Mouse (Mus musculus): Measurements from ENCODE around the gene Tiam1.

Gene Tiam1

GRCm38 (mm10) chr16:89871382-89871781 lies 272.2 kb downstream of the Tiam1 start:
- DNase-seq: no peak

GRCm38 (mm10) chr16:89870059-89870458 lies 273.5 kb downstream of the Tiam1 start:
- DNase-seq: no peak

- no peak for DNase-seq
Measured at GRCm38 (mm10) chr16:89868502-89868901, 275.1 kb downstream of the Tiam1 start.

- DNase-seq: no peak
Measured at GRCm38 (mm10) chr16:89867212-89867829, 276.2 kb downstream of the Tiam1 start.

- no peak for DNase-seq
Measured at GRCm38 (mm10) chr16:89865136-89865535, 278.4 kb downstream of the Tiam1 start.

- DNase-seq: no peak
Measured at GRCm38 (mm10) chr16:89864710-89865109, 278.9 kb downstream of the Tiam1 start.

- DNase-seq: no peak
Measured at GRCm38 (mm10) chr16:89863264-89863663, 280.3 kb downstream of the Tiam1 start.

- DNase-seq: no peak
Measured at GRCm38 (mm10) chr16:89861531-89861930, 282.0 kb downstream of the Tiam1 start.

GRCm38 (mm10) chr16:89860708-89861107 lies 282.9 kb downstream of the Tiam1 start:
- no peak for DNase-seq

GRCm38 (mm10) chr16:89857666-89858065 lies 285.9 kb downstream of the Tiam1 start:
- DNase-seq: no peak

GRCm38 (mm10) chr16:89854731-89855130 lies 288.8 kb downstream of the Tiam1 start:
- no peak for DNase-seq

- no peak for DNase-seq
Measured at GRCm38 (mm10) chr16:89851333-89851732, 292.2 kb downstream of the Tiam1 start.

GRCm38 (mm10) chr16:89848651-89849597 lies 294.6 kb downstream of the Tiam1 start:
- DNase-seq: no peak

- DNase-seq: no peak
Measured at GRCm38 (mm10) chr16:89848179-89848578, 295.4 kb downstream of the Tiam1 start.

- DNase-seq: no peak
Measured at GRCm38 (mm10) chr16:89845461-89845860, 298.1 kb downstream of the Tiam1 start.

GRCm38 (mm10) chr16:89844580-89844979 lies 299.0 kb downstream of the Tiam1 start:
- peak; percentile 70 for DNase-seq

GRCm38 (mm10) chr16:89841894-89842293 lies 301.7 kb downstream of the Tiam1 start:
- no peak for DNase-seq

- no peak for DNase-seq
Measured at GRCm38 (mm10) chr16:89840361-89840760, 303.2 kb downstream of the Tiam1 start.

- no peak for DNase-seq
Measured at GRCm38 (mm10) chr16:89839829-89840228, 303.7 kb downstream of the Tiam1 start.

- DNase-seq: no peak
Measured at GRCm38 (mm10) chr16:89837096-89837495, 306.5 kb downstream of the Tiam1 start.

- no peak for DNase-seq
Measured at GRCm38 (mm10) chr16:89835551-89835950, 308.0 kb downstream of the Tiam1 start.

GRCm38 (mm10) chr16:89833011-89833410 lies 310.6 kb downstream of the Tiam1 start:
- no peak for DNase-seq

GRCm38 (mm10) chr16:89831172-89831571 lies 312.4 kb downstream of the Tiam1 start:
- peak; percentile 64 for DNase-seq

GRCm38 (mm10) chr16:89830221-89830648 lies 313.3 kb downstream of the Tiam1 start:
- peak; percentile 58 for DNase-seq
